Mouse (Mus musculus) right cerebral cortex, postnatal 10 days (tissue): Measurements from ENCODE around the gene Crb3.

Experiments
- DNase-seq, 2 experiments: peaks; one replicate each; pipeline ENCODE4 v3.0.0; 2021; ENCODE audit warnings: low spot score in 2 of 2

Crb3 gene

GRCm38 (mm10) chr17:57062011-57062521 lies 3.2 kb downstream of the Crb3 start:
- DNase-seq, result no peak

DNA sequence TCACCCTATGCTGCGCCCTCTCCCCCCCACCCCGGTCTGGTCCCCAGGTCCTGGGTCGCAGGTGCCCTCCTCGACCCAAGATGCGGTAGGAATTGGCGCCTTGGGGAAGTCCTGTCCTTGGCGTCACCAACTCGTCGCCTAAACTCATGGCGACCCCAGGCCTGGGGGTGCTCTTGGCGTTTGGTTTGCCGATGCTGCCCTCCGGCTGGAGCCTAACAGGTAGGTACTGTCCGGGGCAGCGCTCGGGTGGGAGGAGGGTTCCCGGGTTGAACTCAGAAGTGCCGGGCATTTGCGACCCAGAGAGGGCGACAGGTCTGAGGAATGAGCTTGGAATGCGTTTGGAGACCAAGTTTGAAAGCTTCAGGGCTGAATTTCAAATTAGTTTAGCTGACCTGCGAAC lies 3.6 kb downstream of the Crb3 start:
- DNase-seq, result no peak

- no peak for DNase-seq
Observed at GRCm38 (mm10) chr17:57063031-57063430, 4.1 kb downstream of the Crb3 start.

GRCm38 (mm10) chr17:57066908-57067307 lies 8.0 kb downstream of the Crb3 start:
- DNase-seq, result no peak

DNA sequence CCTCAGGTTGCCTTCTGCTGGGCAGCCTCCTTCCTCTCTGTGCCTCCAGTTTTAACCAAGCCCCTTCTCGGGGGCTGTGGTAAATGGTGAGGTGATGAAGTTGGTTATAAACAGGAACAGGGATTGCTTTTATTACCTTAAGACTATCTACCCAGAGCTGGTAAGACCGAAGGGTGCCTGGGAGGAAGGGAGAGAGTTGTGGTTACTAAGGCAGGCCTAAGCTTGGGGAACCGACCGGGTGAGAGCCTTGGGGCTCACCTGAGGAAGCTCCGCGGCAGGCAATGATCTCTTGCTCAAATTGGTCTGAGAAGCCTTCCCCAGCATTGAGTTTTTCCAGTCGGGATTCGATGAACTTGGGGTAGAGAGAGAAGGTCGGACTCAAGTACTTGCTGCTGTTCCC lies 11.4 kb downstream of the Crb3 start:
- DNase-seq, result no peak

DNA sequence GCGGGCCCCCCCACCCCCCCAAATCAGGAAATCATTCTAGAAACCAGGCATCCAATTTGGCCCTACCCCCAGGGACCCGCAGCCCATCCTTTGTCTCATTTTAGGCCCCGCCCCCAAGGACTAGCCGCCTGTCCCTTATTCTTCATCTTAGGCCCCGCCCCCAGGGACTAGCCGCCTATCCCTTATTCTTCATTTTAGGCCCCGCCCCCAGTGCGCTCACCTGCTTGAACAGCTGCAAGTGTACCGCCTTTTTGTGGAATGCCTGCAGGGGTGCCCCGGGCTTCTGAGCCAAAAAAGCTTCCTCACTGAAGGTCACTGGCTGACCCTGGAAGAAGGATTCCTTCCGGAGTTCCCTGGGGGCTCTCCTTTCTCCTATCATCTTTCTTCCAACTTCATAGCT lies 11.8 kb downstream of the Crb3 start:
- no peak for DNase-seq

DNA sequence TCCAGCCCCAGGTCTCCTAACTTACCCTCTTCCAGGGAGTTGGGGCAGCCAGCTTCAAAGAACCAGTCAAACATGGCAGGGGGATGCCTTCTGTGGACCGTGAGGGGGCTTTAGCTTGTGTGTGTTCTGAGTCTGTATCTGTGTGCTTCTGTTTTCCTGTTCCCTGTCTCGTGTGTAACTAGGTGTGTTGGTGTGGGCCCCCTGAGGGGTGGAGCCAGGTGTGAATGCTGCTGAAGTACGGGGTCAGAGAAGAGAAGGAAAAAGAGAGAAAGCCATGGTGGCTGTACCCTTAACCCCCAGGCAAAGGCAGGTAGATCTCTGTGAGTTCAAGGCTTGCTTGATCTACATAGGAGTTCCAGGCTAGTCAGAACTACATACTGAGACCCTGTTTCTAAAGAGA lies 18.0 kb downstream of the Crb3 start:
- DNase-seq, result no peak

GRCm38 (mm10) chr17:57078336-57078735 lies 19.4 kb downstream of the Crb3 start, which contains the start of gene Dennd1c:
TSS of gene Dennd1c (minus strand) at chr17:57078514.
- DNase-seq, result no peak

DNA sequence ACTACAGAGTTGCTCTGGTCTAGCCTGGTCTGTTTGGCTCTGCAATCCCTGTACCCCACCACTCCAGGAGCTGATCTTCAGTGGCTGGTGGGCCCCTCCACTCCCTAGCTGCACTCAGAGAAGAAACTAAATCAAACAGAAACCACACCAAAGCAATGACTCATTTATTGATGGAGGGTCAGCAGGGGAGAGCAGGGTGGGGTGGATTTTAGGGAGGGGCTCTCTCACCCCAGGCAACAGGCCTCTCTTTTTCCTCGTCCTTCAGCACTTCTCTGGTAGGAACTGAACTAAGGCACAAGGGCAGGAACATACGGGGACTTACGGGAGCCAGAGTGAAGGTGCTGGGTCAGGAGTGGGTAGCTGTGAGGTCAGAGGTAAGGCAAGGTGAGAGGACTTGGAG lies 21.0 kb downstream of the Crb3 start:
- no peak for DNase-seq

GRCm38 (mm10) chr17:57081234-57081842 lies 22.4 kb downstream of the Crb3 start:
- DNase-seq, result no peak

DNA sequence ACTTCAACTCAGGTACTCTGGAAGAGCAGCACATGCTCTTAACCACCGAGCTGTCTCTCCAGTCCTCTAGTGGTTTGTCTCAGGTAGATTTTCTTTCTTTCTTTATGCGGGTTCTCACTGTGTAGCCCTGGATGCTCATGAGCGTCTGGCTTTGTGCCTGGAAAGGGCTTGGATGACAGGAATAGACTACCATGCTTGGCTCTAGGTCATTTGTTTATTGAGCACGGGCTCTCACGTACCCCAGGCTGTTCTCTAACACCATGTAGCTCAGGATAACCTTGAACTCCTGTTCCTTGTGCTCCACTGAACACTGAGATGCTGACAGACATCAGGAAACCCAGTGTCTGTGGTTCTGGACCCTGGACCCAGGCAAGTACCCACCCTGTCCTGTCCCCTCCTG lies 23.6 kb downstream of the Crb3 start:
- no peak for DNase-seq

DNA sequence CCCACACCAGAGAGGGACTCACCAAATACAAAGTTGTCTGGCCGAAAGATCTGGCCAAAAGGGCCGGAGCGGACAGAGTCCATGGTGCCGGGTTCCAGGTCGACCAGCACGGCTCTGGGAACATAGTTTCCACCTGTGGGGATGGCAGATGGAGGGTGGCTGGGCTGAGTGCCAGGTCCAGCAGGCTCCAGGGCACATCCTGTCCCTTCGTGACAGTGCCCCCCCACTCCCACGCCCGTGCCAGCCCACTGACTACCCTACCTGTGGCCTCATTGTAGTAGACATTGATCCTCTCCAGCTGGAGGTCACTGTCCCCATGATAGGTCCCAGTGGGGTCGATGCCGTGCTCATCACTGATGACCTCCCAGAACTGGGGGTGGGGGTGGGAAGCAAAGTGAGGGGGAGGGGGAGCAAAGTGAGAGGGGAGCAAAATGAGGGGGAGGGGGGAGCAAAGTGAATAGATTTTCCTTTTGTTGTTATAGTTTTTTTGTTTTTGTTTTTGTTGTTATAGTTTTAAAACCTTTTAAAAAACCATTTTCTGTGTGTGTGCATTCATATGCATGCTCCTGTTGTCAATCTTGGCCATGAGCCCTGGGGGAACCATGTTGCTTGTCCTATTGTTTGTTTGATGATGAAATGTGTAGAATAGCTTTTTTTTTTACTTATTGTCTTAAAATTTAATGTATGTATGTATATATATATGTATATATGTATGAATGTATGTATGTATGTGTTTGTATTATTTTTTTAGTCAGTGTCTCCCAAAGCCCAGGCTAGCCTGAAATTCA lies 27.3 kb downstream of the Crb3 start:
- peak; percentile 54 to 57 for DNase-seq

- DNase-seq, result peak; percentile 93 to 94
Observed at GRCm38 (mm10) chr17:57087049-57087832, 28.3 kb downstream of the Crb3 start, which contains the start of gene Tubb4a. TSS of gene Tubb4a (minus strand) at chr17:57087782.

GRCm38 (mm10) chr17:57094222-57094621 lies 35.3 kb downstream of the Crb3 start:
- DNase-seq, result no peak

- no peak for DNase-seq
Observed at GRCm38 (mm10) chr17:57095855-57096622, 37.1 kb downstream of the Crb3 start.

GRCm38 (mm10) chr17:57096623-57096920 lies 37.7 kb downstream of the Crb3 start:
- peak; percentile 81 to 91 for DNase-seq

DNA sequence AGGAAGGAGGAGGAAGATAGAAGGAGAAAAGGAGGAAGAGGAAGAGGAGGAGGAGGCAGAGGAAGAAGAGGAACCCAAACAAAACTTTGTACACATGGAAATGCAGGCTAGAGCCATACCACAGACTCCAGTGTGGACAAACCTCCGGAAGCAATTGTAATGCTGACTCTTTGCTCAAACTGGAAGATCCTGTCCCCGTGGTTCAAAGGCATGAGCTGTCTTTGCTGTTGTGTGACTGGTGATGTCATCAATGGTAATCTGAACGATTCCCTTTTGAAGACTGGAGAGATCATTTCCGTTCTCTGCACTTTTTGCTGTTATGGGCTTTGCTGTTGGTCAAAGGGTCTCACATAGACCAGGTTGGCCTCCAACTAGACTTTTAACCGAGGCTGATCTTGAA lies 39.4 kb downstream of the Crb3 start:
- no peak for DNase-seq

- no peak for DNase-seq
Observed at GRCm38 (mm10) chr17:57099629-57100325, 40.9 kb downstream of the Crb3 start.

DNA sequence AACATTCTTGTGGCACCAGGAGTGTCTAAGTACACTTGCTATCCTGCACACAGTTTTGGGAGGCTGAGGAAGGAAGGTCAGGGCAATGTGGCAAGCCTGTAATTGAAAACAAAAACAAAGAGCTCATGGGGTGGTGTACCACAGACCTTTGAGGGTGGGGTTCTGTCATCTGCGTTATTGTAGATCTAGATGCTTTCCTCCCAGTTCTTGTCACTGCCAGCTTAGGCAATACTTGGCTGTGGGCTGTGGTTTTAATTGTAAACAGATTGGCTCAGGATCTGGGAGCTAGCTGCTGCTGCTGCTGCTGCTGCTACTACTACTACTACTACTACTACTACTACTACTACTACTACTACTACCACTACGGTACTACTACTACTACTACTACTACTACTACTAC lies 43.4 kb downstream of the Crb3 start:
- no peak for DNase-seq

GRCm38 (mm10) chr17:57104496-57104895 lies 45.6 kb downstream of the Crb3 start:
- no peak for DNase-seq
